Mouse (Mus musculus) small intestine, adult 2 months (tissue): Measurements from ENCODE around the gene Mpzl3. TPM values are rescaled to one million over a fixed set of nuclear protein-coding genes. Genes with fewer than 3 reads are reported as not detected.
A peak's percentile ranks its signal among the peaks of the same experiment; 100 is the strongest.
"Not testable (repeated sequence)": the region's sequence is repeated elsewhere in the genome, so short reads cannot be mapped to it uniquely, and the experiment has no call there.

Experiments used
- H3K27ac ChIP-seq: fragments of 200-500 bp; 2 replicates; pipeline ENCODE4 v1.5.1; 2012; ENCODE audit warnings: low read depth, low read length, control low read depth, inconsistent platforms; ENCODE audit not compliant: insufficient read depth
- H3K27me3 ChIP-seq: fragments of 200-500 bp; 2 replicates; pipeline ENCODE4 v1.6.1; 2012; ENCODE audit warnings: mild to moderate bottlenecking, moderate library complexity, low read length, inconsistent platforms; ENCODE audit not compliant: control insufficient read depth, insufficient read depth
- H3K36me3 ChIP-seq: fragments of 200-500 bp; 2 replicates; pipeline ENCODE4 v1.6.1; 2012; ENCODE audit warnings: mild to moderate bottlenecking, low read length, control low read depth, inconsistent platforms; ENCODE audit not compliant: control insufficient read depth, insufficient read depth
- H3K4me1 ChIP-seq: fragments of 200-500 bp; 2 replicates; pipeline ENCODE4 v1.6.1; 2012; ENCODE audit warnings: low read length, inconsistent platforms, mixed read lengths; ENCODE audit not compliant: control insufficient read depth, insufficient read depth, insufficient read length
- H3K4me3 ChIP-seq: fragments of 200-500 bp; 2 replicates; pipeline ENCODE4 v1.5.1; 2012; ENCODE audit warnings: low read depth, mild to moderate bottlenecking, control low read depth, inconsistent platforms, low read length, moderate library complexity
- CTCF ChIP-seq: fragments of 200-500 bp; IDR thresholded peaks from 2 replicates; pipeline ENCODE4 v1.5.1; 2012; ENCODE audit warnings: low read depth, mild to moderate bottlenecking, control low read depth, inconsistent platforms, low read length, moderate library complexity, mixed read lengths; ENCODE audit not compliant: insufficient replicate concordance, insufficient read length; ENCODE audit errors: extremely low read depth
- POLR2A ChIP-seq: fragments of 200-500 bp; IDR thresholded peaks from 2 replicates; pipeline ENCODE4 v1.6.1; 2012; ENCODE audit warnings: low read depth, mild to moderate bottlenecking, control low read depth, inconsistent platforms, low read length, moderate library complexity
- WGBS: fragments of 180-500 bp; shearing (Covaris S2); methylation state at CpG from one replicate; pipeline ENCODE4 v1.1.7; 2018; 5-methylcytosine and 5-hydroxymethylcytosine counted together
- polyA plus RNA-seq: library from polyadenylated mRNA; depleted of rRNA; stranded (reverse); fragments of >200 nt; gene quantifications from 2 replicates; pipeline ENCODE4 v1.2.3, GENCODE M21; 2012

Mpzl3 gene
- polyA plus RNA-seq, 1 experiment: 12.2 TPM

DNA sequence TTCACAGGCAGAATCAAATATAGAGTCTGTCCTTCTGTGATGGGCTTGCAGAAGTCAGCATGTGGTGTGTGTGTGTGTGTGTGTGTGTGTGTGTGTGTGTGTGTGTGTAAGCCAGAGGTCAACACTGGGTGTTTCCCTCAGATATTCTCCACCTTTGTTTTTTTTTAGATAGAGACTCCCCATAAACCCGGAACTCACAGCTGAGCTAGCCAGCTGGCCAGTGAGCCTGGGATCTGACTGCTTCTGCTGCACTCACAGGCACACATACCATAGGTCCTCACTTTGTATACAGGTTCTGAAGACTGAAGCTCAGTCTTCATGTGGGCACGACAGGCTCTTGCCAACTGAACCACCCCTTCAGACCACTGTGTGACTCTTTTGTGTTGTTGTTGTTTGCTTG lies 22.7 kb upstream of the Mpzl3 start:
- 39% methylated on average over 2 of the region's 2 CpGs for WGBS
- TF ChIP-seq POLR2A (no peak), CTCF (no peak)
- no peak overlapping the region for H3K27ac ChIP-seq
- H3K4me1 ChIP-seq: peaks cover 20% of the 10 kb centered on the region
- no peaks in the 10 kb centered on the region for H3K36me3 ChIP-seq
- H3K27me3 ChIP-seq: no peaks in the 10 kb centered on the region
- no peak overlapping the region for H3K4me3 ChIP-seq

DNA sequence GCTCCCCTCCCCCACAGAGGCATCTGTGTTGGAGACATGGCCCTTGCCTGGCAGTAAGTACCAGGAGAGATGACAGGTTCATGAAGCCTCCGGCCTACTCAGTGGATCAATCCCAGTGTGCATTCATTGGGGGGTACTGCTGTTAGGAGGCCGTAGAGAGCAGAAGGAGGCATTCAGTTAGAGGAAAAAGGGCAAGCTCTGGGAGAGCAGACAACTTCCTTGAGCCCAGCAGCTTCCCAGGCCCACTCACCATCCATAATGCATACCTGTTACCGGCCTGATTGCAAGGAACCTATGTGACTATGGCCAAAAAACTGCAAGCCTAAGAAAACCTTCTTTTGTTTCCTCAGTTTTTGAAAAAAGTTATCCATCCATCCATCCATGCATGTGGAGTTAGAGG lies 20.5 kb upstream of the Mpzl3 start:
- H3K27me3 ChIP-seq: no peaks in the 10 kb centered on the region
- no peak overlapping the region for H3K27ac ChIP-seq
- peaks cover 17% of the 10 kb centered on the region for H3K4me1 ChIP-seq
- 94% methylated on average over 3 of the region's 3 CpGs for WGBS
- no peak overlapping the region for H3K4me3 ChIP-seq
- TF ChIP-seq CTCF: no peak
- no peak for TF ChIP-seq POLR2A
- H3K36me3 ChIP-seq: no peaks in the 10 kb centered on the region

DNA sequence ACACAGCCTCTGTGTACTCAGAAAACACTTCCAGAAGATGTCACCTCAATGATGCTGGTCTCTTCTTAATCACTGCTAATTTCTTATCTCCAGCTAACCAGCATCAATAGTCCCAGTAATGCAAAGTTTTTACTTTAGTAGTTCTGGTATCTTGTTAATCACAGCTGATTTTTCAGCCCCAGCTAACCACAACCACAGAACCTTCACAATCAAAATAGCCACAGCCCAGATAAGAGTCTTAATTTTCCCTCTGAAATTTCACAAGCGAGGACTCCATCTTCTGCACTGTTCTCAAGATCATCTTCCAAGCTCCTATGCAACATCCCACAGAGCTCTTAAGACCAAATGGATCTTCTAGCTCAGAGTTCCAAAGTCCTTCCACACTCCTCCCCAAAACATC lies 17.2 kb upstream of the Mpzl3 start:
- H3K27ac ChIP-seq, H3K27me3 ChIP-seq, H3K36me3 ChIP-seq, H3K4me1 ChIP-seq, H3K4me3 ChIP-seq: not testable (repeated sequence)
- WGBS: 89% methylated on average over 1 of the region's 1 CpGs

DNA sequence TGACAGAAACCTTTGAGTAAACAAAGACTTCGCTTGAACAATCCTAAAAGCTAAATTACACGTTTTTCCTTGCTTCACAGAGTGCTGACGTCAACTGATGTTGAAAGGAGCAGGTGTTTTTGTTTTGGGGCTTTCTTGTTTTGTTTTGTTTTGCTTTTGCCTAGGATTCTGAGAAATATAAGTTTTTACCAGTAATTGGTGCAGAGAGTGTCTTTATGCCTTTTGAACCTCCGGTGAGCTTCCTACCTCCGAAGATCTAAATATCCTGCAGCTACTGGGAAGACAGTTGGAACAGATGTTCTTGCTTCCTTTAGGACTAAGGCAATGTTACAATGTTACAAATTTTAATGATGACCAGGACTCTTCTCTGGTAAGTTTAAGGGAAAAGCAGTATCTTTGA lies 15.5 kb upstream of the Mpzl3 start, which contains the start of gene Mpzl2:
TSS of gene Mpzl2 (plus strand) at position 301 of the 400 bp plus-strand sequence.
- peak within 1 kb of the TSS; percentile 19; the same call in 1 of the 2 replicates for H3K4me3 ChIP-seq
- H3K36me3 ChIP-seq: no peaks in the 10 kb centered on the region
- peaks cover 2% of the 10 kb centered on the region; the same call in 1 of the 2 replicates for H3K4me1 ChIP-seq
- H3K27ac ChIP-seq: peak within 1 kb of the TSS; percentile 44
- peaks cover 3% of the 10 kb centered on the region; the same call in 1 of the 2 replicates for H3K27me3 ChIP-seq
- no peak for TF ChIP-seq CTCF
- TF ChIP-seq POLR2A: no peak
- 51% methylated on average over 5 of the region's 5 CpGs for WGBS

- peak overlapping the region; percentile 19; the same call in 1 of the 2 replicates for H3K4me3 ChIP-seq
- WGBS: 10% methylated on average over 14 of the region's 14 CpGs
- H3K36me3 ChIP-seq: peaks cover 3% of the 10 kb centered on the region
- H3K27me3 ChIP-seq: peaks cover 3% of the 10 kb centered on the region; the same call in 1 of the 2 replicates
- TF ChIP-seq CTCF (no peak), POLR2A (no peak)
- peaks cover 2% of the 10 kb centered on the region; the same call in 1 of the 2 replicates for H3K4me1 ChIP-seq
- H3K27ac ChIP-seq: peak overlapping the region; percentile 44
Observed at GRCm38 (mm10) chr9:45040066-45040845, 14.7 kb upstream of the Mpzl3 start.

GRCm38 (mm10) chr9:45041131-45041838 lies 13.7 kb upstream of the Mpzl3 start:
- no peak for TF ChIP-seq CTCF
- TF ChIP-seq POLR2A: 0 out of 2 replicates have a peak, but pooled peaks have one; percentile 35
- Histone ChIP-seq H3K4me3 (peak overlapping the region; percentile 9; the same call in 1 of the 2 replicates), H3K36me3 (peaks cover 3% of the 10 kb centered on the region), H3K27ac (peak overlapping the region; percentile 93), H3K27me3 (peaks cover 3% of the 10 kb centered on the region; the same call in 1 of the 2 replicates), H3K4me1 (peaks cover 2% of the 10 kb centered on the region; the same call in 1 of the 2 replicates)
- 14% methylated on average over 17 of the region's 17 CpGs for WGBS

GRCm38 (mm10) chr9:45042056-45042720 lies 12.8 kb upstream of the Mpzl3 start:
- peak; percentile 54; the same call in 1 of the 2 replicates for TF ChIP-seq POLR2A
- TF ChIP-seq CTCF: no peak
- H3K4me3 ChIP-seq: peak overlapping the region; percentile 79
- H3K27ac ChIP-seq: peak overlapping the region; percentile 93
- H3K4me1 ChIP-seq: peaks cover 2% of the 10 kb centered on the region; the same call in 1 of the 2 replicates
- H3K27me3 ChIP-seq: peaks cover 3% of the 10 kb centered on the region; the same call in 1 of the 2 replicates
- peaks cover 9% of the 10 kb centered on the region for H3K36me3 ChIP-seq
- 2% methylated on average over 20 of the region's 20 CpGs for WGBS
